Mouse (Mus musculus): ENCODE data around the gene Aip. TPM values are rescaled to one million over a fixed set of nuclear protein-coding genes. Genes with fewer than 3 reads are reported as not detected.
A peak's percentile ranks its signal among the peaks of the same experiment; 100 is the strongest.

Aip gene
- polyA plus RNA-seq, 1 experiment from 2014 or later, result 85.2 TPM

DNA sequence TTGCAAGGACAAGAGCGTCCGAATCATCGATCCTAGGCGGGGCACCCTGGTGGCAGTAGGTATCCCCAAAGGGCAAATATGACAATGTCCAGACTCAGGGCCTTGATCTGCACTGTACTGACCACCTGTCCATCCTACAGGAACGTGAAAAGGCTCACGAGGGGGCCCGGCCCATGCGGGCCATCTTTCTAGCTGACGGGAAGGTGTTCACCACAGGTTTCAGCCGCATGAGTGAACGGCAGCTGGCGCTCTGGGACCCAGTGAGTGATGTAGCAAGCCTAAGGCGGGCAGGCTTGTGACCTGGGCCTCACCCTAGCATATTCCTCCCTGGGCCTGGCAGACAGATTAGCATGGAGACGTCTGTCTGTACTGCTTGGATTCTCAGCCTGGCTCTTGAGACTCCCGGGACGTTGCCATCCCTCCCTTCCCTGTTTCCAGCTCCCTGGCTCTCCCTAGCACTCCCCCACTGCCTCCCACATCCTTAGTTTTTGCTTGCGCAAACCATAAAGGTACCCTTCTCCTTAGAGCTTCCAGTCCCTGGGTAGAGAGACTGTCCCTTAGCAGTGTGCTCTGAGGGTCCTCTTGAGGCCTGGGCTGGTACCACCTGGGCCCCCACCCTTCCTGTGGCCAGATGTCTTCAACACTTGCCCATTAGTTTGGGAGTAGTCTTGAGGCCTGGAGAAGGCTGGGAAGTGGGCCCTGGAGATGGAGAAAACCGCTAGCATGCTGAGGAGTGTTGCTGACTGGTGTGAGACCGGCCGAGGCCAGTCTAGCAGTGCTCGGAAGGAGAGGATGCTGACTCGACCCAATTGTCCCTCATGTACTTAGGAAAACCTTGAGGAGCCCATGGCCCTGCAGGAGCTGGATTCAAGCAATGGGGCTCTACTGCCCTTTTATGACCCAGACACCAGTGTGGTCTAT is 25.2 kb upstream of the Aip start:
- 88% methylated on average over 22 of the region's 22 CpGs for WGBS
- Histone ChIP-seq H3K4me1 (peaks cover 17% of the 10 kb centered on the region), H3K27ac (no peak overlapping the region), H3K9ac (no peak overlapping the region), H3K4me3 (no peak overlapping the region), H3K36me3 (peaks cover 36% of the 10 kb centered on the region), H3K27me3 (no peaks in the 10 kb centered on the region), H3K4me2 (replicated peaks) (no peak overlapping the region), H3K9me3 (0 out of 2 replicates have a peak, but pooled peaks cover under 1% of the 10 kb centered on the region)
- ATAC-seq (ENCODE audit: insufficient number of reproducible peaks, insufficient read depth, low FRiP score, low TSS enrichment), result no peak

DNA sequence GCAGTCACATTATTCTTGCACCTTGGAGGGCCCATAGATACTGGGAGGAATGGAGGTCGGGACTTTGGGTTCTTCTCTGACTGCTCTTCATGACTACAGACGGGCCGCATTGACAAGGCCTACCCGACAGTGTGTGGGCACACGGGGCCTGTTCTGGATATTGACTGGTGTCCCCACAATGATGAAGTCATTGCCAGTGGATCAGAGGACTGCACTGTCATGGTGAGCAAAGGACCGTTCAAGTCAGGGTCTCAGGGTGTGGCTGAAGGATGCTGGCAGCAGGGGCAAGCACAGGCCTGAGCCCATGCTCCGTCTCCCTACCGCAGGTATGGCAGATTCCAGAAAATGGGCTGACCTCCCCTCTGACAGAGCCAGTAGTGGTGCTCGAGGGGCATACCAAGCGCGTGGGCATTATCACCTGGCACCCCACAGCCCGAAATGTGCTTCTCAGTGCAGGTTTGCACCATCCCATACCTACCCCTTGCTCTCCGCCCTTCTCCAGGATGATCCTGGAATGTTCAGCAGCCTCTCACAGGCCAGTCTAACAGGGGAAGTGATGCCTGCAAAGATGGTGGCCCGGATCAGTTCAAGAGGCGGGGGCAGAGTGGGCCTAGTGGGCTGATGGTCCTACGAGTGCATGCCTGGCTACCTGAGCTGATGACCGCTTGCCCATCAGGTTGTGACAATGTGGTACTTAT is 24.3 kb upstream of the Aip start:
- Histone ChIP-seq H3K27ac (no peak overlapping the region), H3K9me3 (0 out of 2 replicates have a peak, but pooled peaks cover 4% of the 10 kb centered on the region), H3K4me2 (replicated peaks) (peak overlapping the region; percentile 75; the same call in 1 of the 2 replicates), H3K4me3 (peak overlapping the region; percentile 86), H3K4me1 (peaks cover 17% of the 10 kb centered on the region), H3K36me3 (peaks cover 33% of the 10 kb centered on the region), H3K9ac (0 out of 2 replicates have a peak overlapping the region, but pooled peaks have one; percentile 82), H3K27me3 (no peaks in the 10 kb centered on the region)
- 93% methylated on average over 17 of the region's 17 CpGs for WGBS
- no peak for ATAC-seq (ENCODE audit: insufficient number of reproducible peaks, insufficient read depth, low FRiP score, low TSS enrichment)

DNA sequence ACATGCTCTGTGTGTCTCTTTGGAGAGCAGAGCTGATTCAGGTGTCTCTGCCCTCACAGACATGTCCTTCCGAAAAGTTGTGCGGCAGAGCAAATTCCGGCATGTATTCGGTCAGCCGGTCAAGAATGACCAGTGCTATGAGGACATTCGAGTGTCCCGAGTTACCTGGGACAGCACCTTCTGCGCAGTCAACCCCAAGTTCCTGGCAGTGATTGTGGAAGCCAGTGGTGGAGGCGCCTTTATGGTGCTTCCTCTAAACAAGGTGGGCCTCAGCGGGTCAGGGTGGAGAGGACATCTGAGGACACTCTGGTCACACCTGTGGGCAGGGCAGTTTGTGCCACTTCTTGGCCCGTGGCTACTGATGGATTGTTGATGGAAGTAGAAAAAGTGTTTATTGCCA is 23.6 kb upstream of the Aip start:
- H3K27ac ChIP-seq, result no peak overlapping the region

DNA sequence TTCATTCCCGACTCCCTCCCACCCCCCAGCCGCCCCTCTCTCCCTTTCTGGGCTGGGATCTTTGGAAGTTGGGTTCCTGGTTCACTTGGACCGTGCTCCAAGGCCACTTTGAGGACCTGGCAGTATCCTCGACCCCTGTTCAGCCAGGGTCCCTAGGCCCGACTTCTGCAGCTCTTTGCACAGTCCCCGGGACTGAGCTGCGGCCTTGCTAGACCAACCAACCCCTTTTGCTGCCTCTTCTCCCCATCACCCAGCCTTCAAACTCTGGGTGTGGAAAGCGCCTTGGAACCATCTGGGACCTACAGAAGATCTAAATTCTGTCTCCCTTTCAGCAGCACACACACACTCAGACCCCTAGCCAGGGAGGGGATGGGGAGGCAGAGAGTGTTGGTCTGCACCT is 23.2 kb upstream of the Aip start:
- Histone ChIP-seq H3K9me3 (0 out of 2 replicates have a peak, but pooled peaks cover 4% of the 10 kb centered on the region), H3K27me3 (no peaks in the 10 kb centered on the region), H3K27ac (peak overlapping the region; percentile 72), H3K4me3 (peak overlapping the region; percentile 86), H3K4me2 (replicated peaks) (peak overlapping the region; percentile 75), H3K4me1 (peaks cover 17% of the 10 kb centered on the region), H3K36me3 (peaks cover 32% of the 10 kb centered on the region), H3K9ac (peak overlapping the region; percentile 82)
- ATAC-seq (ENCODE audit: insufficient number of reproducible peaks, insufficient read depth, low FRiP score, low TSS enrichment), result no peak
- 6% methylated on average over 7 of the region's 8 CpGs for WGBS

More for the DNA sequence above, 23.6 kb upstream of the Aip start:
- Histone ChIP-seq H3K4me2 (replicated peaks) (peak overlapping the region; percentile 75), H3K9ac (peak overlapping the region; percentile 82), H3K27me3 (no peaks in the 10 kb centered on the region), H3K4me1 (peaks cover 17% of the 10 kb centered on the region), H3K4me3 (peak overlapping the region; percentile 86), H3K36me3 (peaks cover 33% of the 10 kb centered on the region), H3K9me3 (0 out of 2 replicates have a peak, but pooled peaks cover 4% of the 10 kb centered on the region)
- no peak for ATAC-seq (ENCODE audit: insufficient number of reproducible peaks, insufficient read depth, low FRiP score, low TSS enrichment)
- 90% methylated on average over 11 of the region's 11 CpGs for WGBS

DNA sequence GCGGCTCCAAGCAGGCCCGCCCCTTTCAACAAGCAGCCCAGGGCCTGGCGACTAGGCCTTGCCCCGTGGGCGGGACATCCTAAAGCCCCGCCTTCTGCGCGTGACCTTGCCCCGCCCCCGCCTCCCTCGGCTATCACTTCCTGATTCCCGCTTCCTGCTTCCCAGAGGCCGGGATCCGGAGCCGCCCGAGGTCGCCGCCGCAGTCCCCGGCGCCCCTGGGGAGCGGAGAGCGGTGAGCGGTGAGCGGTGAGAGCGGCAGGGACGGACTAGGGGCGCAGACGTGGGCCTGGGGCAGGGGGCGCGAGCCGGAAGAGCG is 22.8 kb upstream of the Aip start, which contains the start of gene Coro1b:
Coro1b (plus strand) TSS at position 129 of the 316 bp plus-strand sequence.
- Histone ChIP-seq H3K27ac (peak within 1 kb of the TSS; percentile 72), H3K4me1 (peaks cover 17% of the 10 kb centered on the region), H3K4me3 (peak within 1 kb of the TSS; percentile 86), H3K27me3 (no peaks in the 10 kb centered on the region), H3K36me3 (peaks cover 29% of the 10 kb centered on the region), H3K9ac (peak within 1 kb of the TSS; percentile 82), H3K9me3 (0 out of 2 replicates have a peak, but pooled peaks cover 4% of the 10 kb centered on the region), H3K4me2 (replicated peaks) (peak within 1 kb of the TSS; percentile 75)
- under 1% methylated on average over 33 of the region's 33 CpGs for WGBS
- peak; percentile 92; the same call in 1 of the 2 replicates for ATAC-seq (ENCODE audit: insufficient number of reproducible peaks, insufficient read depth, low FRiP score, low TSS enrichment)

DNA sequence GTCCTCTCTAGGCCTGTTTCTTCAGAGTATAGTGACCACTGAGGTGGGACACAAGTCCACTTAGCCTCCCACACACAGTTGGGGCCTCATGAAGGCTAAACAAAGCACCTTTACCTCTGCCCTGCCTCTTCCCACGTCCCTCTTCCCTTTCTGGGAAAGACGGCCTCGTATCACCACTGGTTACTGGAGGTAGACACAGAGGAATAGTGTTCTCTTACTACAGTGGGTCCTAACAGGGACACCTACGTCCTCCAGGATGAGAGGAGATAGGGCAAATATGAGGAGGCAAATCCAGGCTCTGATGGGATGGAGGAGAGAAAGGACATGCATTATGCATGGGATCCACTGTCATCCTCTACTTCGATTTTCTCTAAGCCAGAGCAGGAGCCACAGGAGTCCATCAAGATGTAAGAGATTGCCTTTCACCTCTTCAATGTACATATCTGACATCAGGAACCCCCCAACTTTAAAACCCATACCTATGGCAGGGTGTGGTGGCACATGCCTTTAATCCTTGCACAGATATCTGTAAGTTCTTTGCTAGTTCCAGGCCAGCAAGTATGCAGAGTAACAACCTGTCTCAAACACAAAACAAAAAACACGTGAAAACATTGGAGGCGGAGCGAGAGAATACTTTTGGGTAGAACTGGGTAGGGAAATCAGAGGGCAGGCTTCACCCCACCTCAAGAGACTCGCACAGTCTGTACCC is 22.3 kb upstream of the Aip start:
- Histone ChIP-seq H3K4me2 (replicated peaks) (peak overlapping the region; percentile 75), H3K27ac (no peak overlapping the region), H3K9me3 (0 out of 2 replicates have a peak, but pooled peaks cover 4% of the 10 kb centered on the region), H3K36me3 (peaks cover 23% of the 10 kb centered on the region), H3K4me1 (peaks cover 17% of the 10 kb centered on the region), H3K4me3 (peak overlapping the region; percentile 86), H3K9ac (peak overlapping the region; percentile 82), H3K27me3 (no peaks in the 10 kb centered on the region)
- ATAC-seq (ENCODE audit: insufficient number of reproducible peaks, insufficient read depth, low FRiP score, low TSS enrichment), result no peak; the same call in 1 of the 2 replicates
- WGBS, result 36% methylated on average over 9 of the region's 9 CpGs

DNA sequence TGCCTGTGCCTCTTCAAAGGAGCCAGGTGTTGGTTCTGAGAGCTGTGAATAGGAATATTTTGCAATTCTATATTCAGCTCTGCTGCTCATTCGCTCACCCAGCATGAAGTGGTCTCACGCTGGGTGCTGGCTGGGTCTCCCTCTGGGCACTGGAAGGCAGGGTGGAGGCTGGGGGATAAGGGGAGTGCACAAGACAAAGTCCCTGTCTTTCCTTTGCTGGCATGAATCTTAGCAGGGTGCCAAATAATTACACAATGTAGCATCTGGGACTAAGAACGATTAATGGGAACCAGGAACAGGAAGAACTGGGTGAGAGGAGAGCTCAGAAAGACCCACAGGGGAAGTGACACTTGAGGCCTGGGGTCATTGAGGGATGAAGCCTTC is 21.4 kb upstream of the Aip start:
- Histone ChIP-seq H3K4me2 (replicated peaks) (no peak overlapping the region), H3K4me1 (peaks cover 17% of the 10 kb centered on the region), H3K9me3 (0 out of 2 replicates have a peak, but pooled peaks cover 4% of the 10 kb centered on the region), H3K4me3 (no peak overlapping the region), H3K36me3 (peaks cover 22% of the 10 kb centered on the region), H3K27me3 (no peaks in the 10 kb centered on the region), H3K27ac (no peak overlapping the region; the same call in 1 of the 2 replicates), H3K9ac (no peak overlapping the region)
- WGBS, result 44% methylated on average over 3 of the region's 3 CpGs
- ATAC-seq (ENCODE audit: insufficient number of reproducible peaks, insufficient read depth, low FRiP score, low TSS enrichment), result no peak

DNA sequence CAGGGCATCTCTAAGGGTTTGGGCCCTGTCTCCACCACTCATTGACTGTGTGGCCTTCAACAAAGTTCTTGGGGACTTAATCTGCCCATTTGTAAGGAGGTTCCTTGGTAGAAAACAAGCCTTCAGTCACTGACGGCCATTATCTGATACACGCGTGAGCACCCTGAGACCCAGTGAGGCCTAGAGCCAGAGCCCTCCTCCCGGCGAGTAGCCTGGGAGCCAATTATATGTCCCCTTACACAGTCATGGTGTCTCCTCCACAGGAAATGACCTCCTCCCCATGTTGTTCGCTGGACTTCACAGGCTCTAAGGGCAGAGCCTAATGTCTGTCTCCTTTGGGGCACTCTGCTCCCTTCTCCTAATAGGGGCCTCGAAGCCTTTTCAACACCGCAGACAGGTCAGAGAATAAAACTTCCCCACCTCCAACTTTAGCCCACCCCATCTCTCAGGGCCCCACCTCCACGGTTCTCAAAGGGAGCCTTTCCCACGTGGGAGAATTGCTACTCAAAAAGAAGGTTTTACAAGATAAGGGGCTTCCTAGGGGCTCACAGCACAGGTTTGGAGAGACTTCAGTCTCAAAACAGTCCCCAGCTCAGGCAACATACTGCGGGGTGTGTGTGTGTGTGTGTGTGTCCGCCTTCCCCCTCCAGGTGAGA is 20.8 kb upstream of the Aip start:
- no peak for ATAC-seq (ENCODE audit: insufficient number of reproducible peaks, insufficient read depth, low FRiP score, low TSS enrichment)
- H3K4me3 ChIP-seq, result no peak overlapping the region
- WGBS, result 68% methylated on average over 12 of the region's 12 CpGs
- no peak overlapping the region; the same call in 1 of the 2 replicates for H3K27ac ChIP-seq
- no peaks in the 10 kb centered on the region for H3K27me3 ChIP-seq
- H3K4me2 ChIP-seq (replicated peaks), result no peak overlapping the region
- H3K4me1 ChIP-seq, result peaks cover 17% of the 10 kb centered on the region
- H3K9ac ChIP-seq, result no peak overlapping the region
- H3K9me3 ChIP-seq, result 0 out of 2 replicates have a peak, but pooled peaks cover 4% of the 10 kb centered on the region
- peaks cover 18% of the 10 kb centered on the region for H3K36me3 ChIP-seq

DNA sequence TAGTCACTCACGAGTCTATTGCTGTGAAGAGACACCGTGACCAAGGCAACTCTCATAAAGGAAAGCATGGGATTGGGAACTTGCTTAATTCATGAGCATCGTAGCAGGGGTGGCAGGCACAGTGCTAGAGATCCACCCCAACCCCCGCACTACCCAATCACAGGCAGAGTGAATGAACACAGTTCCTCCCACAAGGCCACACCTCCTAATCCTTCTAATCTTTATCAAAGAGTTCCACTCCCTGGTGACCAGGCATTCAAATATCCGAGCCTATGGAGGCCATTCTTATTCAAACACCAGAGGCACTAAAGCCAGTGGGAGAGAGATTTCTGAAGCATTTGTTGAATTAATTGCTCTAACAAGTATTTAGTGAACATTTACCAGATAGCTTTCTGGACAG is 20.3 kb upstream of the Aip start:
- Histone ChIP-seq H3K4me2 (replicated peaks) (no peak overlapping the region), H3K4me3 (no peak overlapping the region), H3K9ac (no peak overlapping the region), H3K36me3 (peaks cover 12% of the 10 kb centered on the region), H3K9me3 (0 out of 2 replicates have a peak, but pooled peaks cover 4% of the 10 kb centered on the region), H3K27me3 (no peaks in the 10 kb centered on the region), H3K27ac (no peak overlapping the region), H3K4me1 (peaks cover 17% of the 10 kb centered on the region)
- WGBS, result 88% methylated on average over 5 of the region's 5 CpGs
- ATAC-seq (ENCODE audit: insufficient number of reproducible peaks, insufficient read depth, low FRiP score, low TSS enrichment), result no peak

DNA sequence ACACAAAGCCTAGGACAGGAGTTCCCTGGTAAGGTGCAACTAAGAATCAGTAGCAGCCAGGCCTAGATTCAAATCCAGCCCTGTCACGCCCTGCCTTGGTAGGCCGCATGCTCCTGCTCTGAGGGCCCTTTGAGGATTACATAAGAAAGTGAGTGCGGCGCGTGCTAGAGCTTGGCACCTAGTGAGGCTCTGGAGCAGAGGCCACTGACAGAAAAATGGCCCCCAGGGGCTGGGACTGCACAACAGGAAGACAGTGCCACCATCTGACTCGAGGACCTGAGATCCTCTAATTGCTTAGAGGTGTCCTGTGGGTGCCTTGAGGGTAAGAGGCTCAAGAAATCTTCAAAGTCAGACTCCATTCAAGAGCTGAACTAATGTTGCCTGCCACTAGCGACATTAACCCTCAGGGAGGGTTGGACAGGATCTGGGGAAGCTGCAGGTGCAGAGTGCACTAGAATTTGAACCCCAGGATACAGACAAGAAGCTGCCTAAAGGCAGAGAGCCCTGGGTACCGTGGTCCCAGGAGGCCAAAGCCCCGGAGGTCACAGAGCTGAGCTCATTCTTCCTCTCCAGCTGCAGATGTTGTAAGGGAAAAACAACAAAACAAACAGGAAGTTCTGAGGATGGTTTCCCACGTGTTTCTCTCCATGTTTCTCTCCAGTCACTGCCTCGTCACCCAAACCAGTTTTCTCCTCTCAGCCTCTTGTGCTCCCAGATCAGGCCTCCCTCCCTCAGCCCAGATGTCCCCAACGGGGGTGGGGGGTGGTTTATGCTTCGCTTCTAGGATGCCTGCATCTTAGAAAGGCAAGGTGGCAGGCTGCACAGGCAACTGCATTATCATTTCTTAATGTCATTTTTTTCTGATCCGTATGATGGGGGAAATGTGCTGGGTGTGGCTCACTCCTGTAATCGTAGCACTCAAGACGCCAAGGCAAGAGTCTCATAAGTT is 19.2 kb upstream of the Aip start:
- Histone ChIP-seq H3K4me1 (peaks cover 17% of the 10 kb centered on the region), H3K4me3 (no peak overlapping the region), H3K36me3 (peaks cover 1% of the 10 kb centered on the region; the same call in 1 of the 2 replicates), H3K27me3 (no peaks in the 10 kb centered on the region), H3K4me2 (replicated peaks) (no peak overlapping the region), H3K27ac (no peak overlapping the region), H3K9ac (no peak overlapping the region), H3K9me3 (0 out of 2 replicates have a peak, but pooled peaks cover 4% of the 10 kb centered on the region)
- no peak for ATAC-seq (ENCODE audit: insufficient number of reproducible peaks, insufficient read depth, low FRiP score, low TSS enrichment)
- WGBS, result 77% methylated on average over 16 of the region's 16 CpGs
